Mouse (Mus musculus): Measurements from ENCODE around the gene Hdac6. TPM values are rescaled to one million over a fixed set of nuclear protein-coding genes. Genes with fewer than 3 reads are reported as not detected.
A peak's percentile ranks its signal among the peaks of the same experiment; 100 is the strongest.

Hdac6 gene
- total RNA-seq (2021): 1 to 10 TPM; 5.0 to 5.5 TPM
- long read RNA-seq, experiment 1, full-length matches to known transcripts: 2 of 6 reads
- long read RNA-seq, experiment 1, partial matches to known transcripts: 4 of 6 reads
- long read RNA-seq, experiment 1, other reads (novel, unspliced or antisense): 0 of 6 reads
- long read RNA-seq, experiment 2, full-length matches to known transcripts: 6 of 12 reads
- long read RNA-seq, experiment 2, partial matches to known transcripts: 4 of 12 reads
- long read RNA-seq, experiment 2, other reads (novel, unspliced or antisense): 2 of 12 reads

- intact Hi-C loops (cut with DNase I; ENCODE audit: low total_unique reads): no loop called here
- DNase-seq: no peak
These were observed at the start of gene Hdac6 for GRCm38 (mm10) chrX:7947108-7947899. Gene Hdac6 (minus strand): TSS chrX:7947889.

DNA sequence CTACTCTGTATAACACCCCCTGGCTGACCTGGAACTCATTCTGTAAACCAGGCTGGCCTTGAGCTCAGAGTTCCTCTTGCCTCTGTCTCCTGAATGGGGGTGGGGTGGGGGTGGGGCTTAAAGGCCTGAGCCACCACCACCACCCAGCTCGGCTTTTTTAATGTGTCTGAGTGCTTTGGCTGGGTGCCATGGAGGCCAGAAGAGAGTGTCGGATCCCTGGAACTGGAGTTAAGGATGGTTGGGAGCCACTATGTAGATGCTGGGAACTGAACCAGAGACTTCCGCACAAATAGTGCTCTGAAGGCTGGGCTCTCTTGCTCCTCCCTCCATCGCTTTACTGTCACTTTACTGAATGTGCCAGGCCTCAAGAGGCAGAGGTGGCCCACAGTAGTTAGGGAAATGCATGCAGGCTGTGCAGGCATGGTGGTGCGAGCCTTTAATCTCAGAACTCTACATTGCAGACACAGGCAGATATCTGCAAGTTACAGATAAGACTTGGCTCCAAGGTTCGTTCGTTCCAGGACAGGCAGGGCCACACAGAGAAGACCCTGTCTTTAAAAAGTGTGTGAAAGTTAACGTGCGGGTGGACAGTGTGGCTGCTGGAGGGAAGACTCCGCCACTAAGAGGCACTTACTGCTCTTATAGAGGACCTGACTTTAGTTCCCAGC, 45.5 kb upstream of the Hdac6 start:
- no peak for DNase-seq
- intact Hi-C loops (cut with DNase I; ENCODE audit: low total_unique reads): no loop called here

GRCm38 (mm10) chrX:7992379-7993067, 44.8 kb upstream of the Hdac6 start:
- no peak for DNase-seq
- intact Hi-C loops (cut with DNase I; ENCODE audit: low total_unique reads): no loop called here

GRCm38 (mm10) chrX:7981368-7981767, 33.7 kb upstream of the Hdac6 start:
- intact Hi-C loops (cut with DNase I; ENCODE audit: low total_unique reads): no loop called here
- no peak for DNase-seq

DNA sequence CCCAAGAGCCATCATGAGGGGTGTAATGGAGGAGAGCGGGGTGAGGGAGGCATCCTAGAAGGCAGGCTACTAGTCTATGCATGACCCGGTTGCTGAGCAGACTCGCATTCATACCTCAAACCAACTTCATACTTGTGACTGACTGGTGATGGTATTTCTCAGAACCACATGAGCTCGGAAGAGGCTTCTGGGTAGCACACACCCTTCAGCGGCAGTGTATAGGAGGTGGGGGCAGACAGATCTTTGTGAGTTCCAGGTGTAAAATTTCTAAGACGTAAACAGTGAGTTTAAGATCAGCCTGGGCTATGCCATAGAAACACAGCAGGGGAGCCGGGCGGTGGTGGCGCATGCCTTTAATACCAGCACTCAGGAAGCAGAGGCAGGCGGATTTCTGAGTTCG, 30.2 kb upstream of the Hdac6 start, which contains the start of gene Gata1:
Gene Gata1, minus strand, starts transcription at position 180 of the 400 bp plus-strand sequence.
- intact Hi-C loops (cut with DNase I; ENCODE audit: low total_unique reads): no loop called here
- DNase-seq: no peak

DNA sequence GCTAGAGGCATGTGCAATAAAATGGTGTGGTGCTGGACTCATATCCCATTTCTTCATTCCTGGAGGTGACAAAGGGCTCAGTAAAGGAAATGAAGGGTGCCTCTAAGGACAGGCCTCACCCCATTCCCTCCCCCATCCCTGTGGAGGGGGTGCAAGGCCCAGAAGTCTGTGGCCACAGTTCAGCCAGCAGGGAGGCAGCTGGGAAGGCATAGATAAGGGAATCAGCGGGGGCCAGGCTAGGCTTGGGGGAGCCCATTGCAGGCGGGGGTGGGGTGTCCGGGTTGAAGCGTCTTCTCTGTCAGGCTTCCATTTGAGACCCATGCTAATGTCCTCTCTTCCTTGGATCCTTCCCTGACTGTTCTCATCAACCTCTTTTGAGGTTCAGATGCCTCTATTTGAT, 23.6 kb upstream of the Hdac6 start:
- intact Hi-C loops (cut with DNase I; ENCODE audit: low total_unique reads): no loop called here
- no peak for DNase-seq

DNA sequence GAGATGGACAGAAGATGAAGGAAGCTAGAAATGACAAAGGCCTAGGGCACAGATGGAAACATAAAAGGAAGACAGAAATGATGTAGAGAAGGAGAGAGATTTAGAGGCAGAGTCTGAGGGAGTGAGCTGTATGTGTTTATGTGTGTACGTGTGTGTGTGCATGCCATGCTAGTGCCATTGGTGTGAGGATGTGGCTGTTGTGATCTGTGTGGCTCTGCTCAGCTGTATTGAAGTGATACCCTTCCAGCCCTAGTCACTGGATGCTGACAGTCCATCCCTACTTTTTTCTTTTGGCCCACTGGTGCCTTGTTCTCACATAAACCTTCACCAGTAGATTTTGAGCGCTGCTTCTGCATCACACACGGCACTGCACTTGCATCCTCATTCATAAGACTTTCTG, 21.2 kb upstream of the Hdac6 start:
- DNase-seq: no peak
- intact Hi-C loops (cut with DNase I; ENCODE audit: low total_unique reads): no loop called here

- intact Hi-C loops (cut with DNase I; ENCODE audit: low total_unique reads): no loop called here
These were observed 20.5 kb upstream of the Hdac6 start for GRCm38 (mm10) chrX:7968226-7968625.

GRCm38 (mm10) chrX:7967596-7968201, 20.0 kb upstream of the Hdac6 start:
- intact Hi-C loops (cut with DNase I; ENCODE audit: low total_unique reads): no loop called here
- no peak for DNase-seq

More at GRCm38 (mm10) chrX:7968226-7968625, 20.5 kb upstream of the Hdac6 start:
- DNase-seq: no peak

DNA sequence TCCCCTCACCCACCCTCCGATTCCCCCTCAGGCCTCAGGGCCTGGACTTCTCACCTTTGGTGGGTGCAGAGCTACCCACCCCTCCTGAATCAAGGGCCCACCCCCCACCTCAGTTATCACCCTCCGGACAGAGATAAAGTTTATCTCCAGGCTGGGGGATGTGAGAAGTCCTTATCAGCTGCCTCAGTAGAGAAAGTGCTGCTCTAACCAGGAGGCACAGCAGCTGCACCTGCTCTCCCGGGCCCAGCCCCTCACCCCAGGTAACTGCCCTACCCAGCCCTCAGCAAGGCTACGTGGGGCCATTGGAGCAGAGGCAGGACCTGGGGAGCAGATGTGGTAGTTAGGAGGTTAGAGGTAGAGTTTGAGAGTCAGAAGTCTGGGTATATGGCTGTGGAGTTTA, 18.5 kb upstream of the Hdac6 start:
- intact Hi-C loops (cut with DNase I; ENCODE audit: low total_unique reads): no loop called here
- no peak for DNase-seq

- no peak for DNase-seq
- intact Hi-C loops (cut with DNase I; ENCODE audit: low total_unique reads): no loop called here
These were observed 16.3 kb upstream of the Hdac6 start for GRCm38 (mm10) chrX:7963829-7964626.

DNA sequence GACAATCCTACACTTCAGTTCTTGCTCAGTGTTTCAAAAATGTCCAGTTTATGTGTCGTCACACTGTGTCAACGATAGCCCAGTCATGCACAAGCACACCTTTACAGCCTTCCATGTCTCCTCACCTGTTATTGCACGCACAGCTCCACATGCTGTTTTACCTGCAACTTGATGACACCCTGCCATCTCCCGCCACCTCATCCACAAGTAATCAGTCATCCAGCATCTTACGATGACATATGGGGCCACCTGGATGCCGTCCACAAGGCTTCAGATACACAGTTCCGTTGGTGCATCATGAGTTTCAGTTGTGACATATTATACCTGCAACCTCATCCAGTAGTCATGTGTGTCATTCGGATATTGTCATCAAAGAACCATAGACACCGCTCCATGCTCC, 11.2 kb upstream of the Hdac6 start:
- intact Hi-C loops (cut with DNase I; ENCODE audit: low total_unique reads): no loop called here
- no peak for DNase-seq

- no peak for DNase-seq
- intact Hi-C loops (cut with DNase I; ENCODE audit: low total_unique reads): no loop called here
These were observed 2.4 kb upstream of the Hdac6 start for GRCm38 (mm10) chrX:7950091-7950490.

DNA sequence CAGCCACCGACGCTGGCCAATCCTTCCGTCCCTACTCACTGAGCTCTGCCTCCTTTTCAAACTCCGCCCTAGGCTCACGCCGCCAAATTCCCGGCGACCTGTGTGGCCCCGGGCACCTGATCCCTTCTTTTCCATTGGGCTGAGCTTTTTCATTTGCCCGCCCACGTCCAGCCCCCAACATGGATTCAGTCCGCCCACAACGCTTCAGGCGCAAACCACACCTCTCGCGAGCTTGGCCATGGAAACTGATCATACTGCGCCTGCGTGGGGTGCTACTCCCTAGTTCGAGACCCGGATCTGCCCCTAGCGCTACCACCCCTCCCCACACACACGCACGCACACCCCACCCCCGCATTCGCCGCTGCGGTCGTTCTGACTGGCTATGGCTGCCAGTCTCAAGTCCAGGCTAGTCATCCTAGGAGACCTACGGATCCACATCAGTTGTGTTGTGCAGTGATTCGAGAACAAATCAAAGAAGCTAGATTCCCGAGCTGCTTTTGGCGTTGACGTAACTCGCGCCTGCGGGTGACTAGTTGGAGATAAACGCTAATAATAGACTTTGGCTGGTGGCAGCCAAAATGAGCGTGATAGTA, 307 bp upstream of the Hdac6 start:
- DNase-seq: peak; percentile 93
- intact Hi-C loops (cut with DNase I; ENCODE audit: low total_unique reads): no loop called here

GRCm38 (mm10) chrX:7945618-7946017, 2.1 kb downstream of the Hdac6 start:
- no peak for DNase-seq
- intact Hi-C loops (cut with DNase I; ENCODE audit: low total_unique reads): no loop called here

- intact Hi-C loops (cut with DNase I; ENCODE audit: low total_unique reads): no loop called here
These were observed 10.0 kb downstream of the Hdac6 start for GRCm38 (mm10) chrX:7937667-7938066.

DNA sequence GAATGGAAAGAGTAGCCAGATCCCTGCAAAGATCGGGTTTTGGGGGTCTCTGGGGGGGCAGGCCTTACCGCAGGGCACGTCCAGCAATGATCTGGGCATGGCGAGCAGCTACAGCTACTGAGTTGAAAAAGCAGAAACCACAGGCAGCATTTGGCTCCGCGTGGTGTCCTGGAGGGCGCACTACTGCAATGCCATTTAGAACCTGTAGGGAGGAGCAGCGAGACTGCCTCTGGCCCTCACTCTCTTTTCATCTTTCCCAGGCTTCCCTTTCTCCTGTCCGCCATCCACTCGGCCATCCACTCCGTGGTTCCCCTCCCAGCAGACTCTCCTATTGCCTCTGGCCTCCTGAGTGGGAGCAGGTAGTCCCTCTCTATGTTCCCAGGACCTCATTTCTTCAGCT, 10.8 kb downstream of the Hdac6 start:
- intact Hi-C loops (cut with DNase I; ENCODE audit: low total_unique reads): no loop called here
- no peak for DNase-seq

More at GRCm38 (mm10) chrX:7937667-7938066, 10.0 kb downstream of the Hdac6 start:
- no peak for DNase-seq

GRCm38 (mm10) chrX:7928270-7928790, 19.4 kb downstream of the Hdac6 start, which contains the start of gene Eras:
Gene Eras (minus strand): TSS chrX:7928607.
- intact Hi-C loops (cut with DNase I; ENCODE audit: low total_unique reads): no loop called here
- no peak for DNase-seq
